Mouse (Mus musculus): ENCODE measurements around the gene Caprin1. TPM values are rescaled to one million over a fixed set of nuclear protein-coding genes. Genes with fewer than 3 reads are reported as not detected.

Gene Caprin1
- polyA plus RNA-seq (2015; fragmentation: Nextera tagmentation; extraction: Ambion mirVana), result 330 and 337 TPM in 2 replicates

GRCm38 (mm10) chr2:103797491-103798009, at the start of gene Caprin1:
Gene Caprin1, minus strand, starts transcription at chr2:103797649.
- H3K9ac ChIP-seq, result peak within 1 kb of the TSS; percentile 97
- H3K27ac ChIP-seq, result peak within 1 kb of the TSS; percentile 100
- peak within 1 kb of the TSS; percentile 66 for H3K4me2 ChIP-seq
- no peaks in the 10 kb centered on the region for H3K27me3 ChIP-seq
- peaks cover 13% of the 10 kb centered on the region for H3K36me3 ChIP-seq
- ATAC-seq (replicated peaks; ENCODE audit: low FRiP score), result peak; percentile 97
- H3K4me1 ChIP-seq, result peaks cover 30% of the 10 kb centered on the region
- peak within 1 kb of the TSS; percentile 97 for H3K4me3 ChIP-seq (replicated peaks)
- H3K9me3 ChIP-seq (replicated peaks), result no peaks in the 10 kb centered on the region
- WGBS, result under 1% methylated on average over 33 of the region's 33 CpGs

- Histone ChIP-seq H3K36me3 (no peaks in the 10 kb centered on the region), H3K4me1 (no peaks in the 10 kb centered on the region), H3K4me2 (no peak overlapping the region), H3K4me3 (replicated peaks) (no peak overlapping the region), H3K27me3 (no peaks in the 10 kb centered on the region), H3K27ac (no peak overlapping the region), H3K9me3 (replicated peaks) (no peaks in the 10 kb centered on the region), H3K9ac (no peak overlapping the region)
- WGBS, result 94% methylated on average over 1 of the region's 1 CpGs
- ATAC-seq (replicated peaks; ENCODE audit: low FRiP score), result no peak
Observed at GRCm38 (mm10) chr2:103846875-103847274, 49.4 kb upstream of the Caprin1 start.

DNA sequence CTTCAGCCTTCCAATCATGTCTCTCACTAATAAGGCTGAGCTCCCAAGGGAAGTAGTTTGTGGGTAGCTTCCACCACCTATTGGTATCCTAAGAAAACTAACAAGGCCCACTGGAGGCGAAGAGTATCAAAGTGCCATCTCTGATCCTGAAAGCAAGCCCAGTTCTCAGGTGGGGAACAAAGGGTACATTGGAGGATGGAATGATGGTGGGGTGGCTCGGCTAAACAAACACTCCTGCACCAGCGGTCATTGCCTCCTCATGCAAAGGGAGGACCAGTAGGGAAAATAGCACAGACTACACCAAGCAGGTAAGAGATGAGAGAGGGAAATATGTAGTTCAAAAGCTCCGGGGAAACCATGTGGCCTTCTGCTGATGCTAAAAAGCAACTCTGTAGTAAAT, 48.8 kb upstream of the Caprin1 start:
- Histone ChIP-seq H3K36me3 (no peaks in the 10 kb centered on the region), H3K9me3 (replicated peaks) (no peaks in the 10 kb centered on the region), H3K4me2 (no peak overlapping the region), H3K27ac (no peak overlapping the region), H3K27me3 (no peaks in the 10 kb centered on the region), H3K4me3 (replicated peaks) (no peak overlapping the region), H3K9ac (no peak overlapping the region), H3K4me1 (no peaks in the 10 kb centered on the region)
- ATAC-seq (replicated peaks; ENCODE audit: low FRiP score), result no peak
- WGBS, result 86% methylated on average over 4 of the region's 4 CpGs

DNA sequence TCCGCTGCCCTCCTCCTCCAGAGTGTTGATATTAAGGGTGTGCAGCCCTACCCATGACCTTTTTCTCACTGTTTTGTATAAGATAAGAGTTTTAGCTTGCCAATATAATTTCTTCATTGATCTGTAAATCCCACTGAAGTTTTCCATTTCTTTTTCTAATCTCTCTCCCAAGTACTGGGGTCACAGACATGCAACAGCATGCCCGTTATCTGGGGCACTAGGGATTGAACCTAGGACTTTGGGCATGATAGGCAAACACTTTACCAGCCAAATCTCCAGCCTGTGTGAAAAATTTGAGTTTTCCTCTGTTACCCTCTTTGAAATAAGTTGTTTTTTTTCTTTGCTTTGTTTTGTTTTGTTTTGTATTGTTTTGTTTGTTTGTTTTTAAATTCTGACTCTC, 46.6 kb upstream of the Caprin1 start:
- H3K4me2 ChIP-seq, result no peak overlapping the region
- no peak overlapping the region for H3K27ac ChIP-seq
- no peak for ATAC-seq (replicated peaks; ENCODE audit: low FRiP score)
- H3K9me3 ChIP-seq (replicated peaks), result no peaks in the 10 kb centered on the region
- WGBS, result 91% methylated on average over 2 of the region's 2 CpGs
- no peak overlapping the region for H3K4me3 ChIP-seq (replicated peaks)
- no peaks in the 10 kb centered on the region for H3K4me1 ChIP-seq
- H3K9ac ChIP-seq, result no peak overlapping the region
- no peaks in the 10 kb centered on the region for H3K36me3 ChIP-seq
- no peaks in the 10 kb centered on the region for H3K27me3 ChIP-seq

DNA sequence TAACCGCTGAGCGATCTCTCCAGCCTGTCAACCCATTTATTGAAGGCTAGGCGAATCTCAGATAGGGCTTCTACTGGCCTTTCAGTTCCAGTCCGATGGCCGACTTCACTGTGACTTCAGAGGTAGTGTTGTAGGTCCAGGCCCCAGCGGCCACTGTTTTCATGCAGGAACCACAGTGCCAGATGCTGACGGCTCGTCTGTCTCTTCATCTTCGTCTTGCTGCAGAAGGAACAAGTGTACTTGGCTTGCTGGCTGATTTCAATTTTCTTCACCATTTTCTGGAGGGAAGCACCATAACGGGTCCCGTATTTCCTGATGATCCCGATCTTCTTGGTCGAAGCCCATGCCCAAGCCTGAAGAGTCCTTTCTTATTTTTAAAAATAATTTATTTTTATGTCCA, 45.9 kb upstream of the Caprin1 start:
- no peak overlapping the region for H3K4me3 ChIP-seq (replicated peaks)

DNA sequence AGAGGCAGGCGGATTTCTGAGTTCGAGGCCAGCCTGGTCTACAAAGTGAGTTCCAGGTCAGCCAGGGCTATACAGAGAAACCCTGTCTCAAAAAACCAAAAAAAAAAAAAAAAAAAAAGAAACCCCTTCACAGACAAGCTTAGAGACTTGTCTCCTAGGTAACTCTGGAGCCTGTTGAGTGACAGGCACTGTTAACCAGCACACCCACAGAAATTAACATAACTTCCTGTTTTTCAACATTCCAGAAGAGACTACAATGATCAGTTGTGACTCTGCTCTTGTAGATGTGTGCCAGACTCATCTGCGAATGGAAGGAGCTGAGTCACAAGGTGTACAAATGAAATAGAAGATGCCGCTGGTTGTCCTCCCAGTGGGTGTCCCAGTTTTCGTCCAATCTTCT, 44.9 kb upstream of the Caprin1 start:
- ATAC-seq (replicated peaks; ENCODE audit: low FRiP score), result no peak
- no peak overlapping the region for H3K4me2 ChIP-seq
- H3K27ac ChIP-seq, result no peak overlapping the region
- H3K36me3 ChIP-seq, result no peaks in the 10 kb centered on the region
- no peaks in the 10 kb centered on the region for H3K9me3 ChIP-seq (replicated peaks)
- H3K4me3 ChIP-seq (replicated peaks), result no peak overlapping the region
- no peaks in the 10 kb centered on the region for H3K4me1 ChIP-seq
- no peak overlapping the region for H3K9ac ChIP-seq
- 89% methylated on average over 5 of the region's 5 CpGs for WGBS
- H3K27me3 ChIP-seq, result no peaks in the 10 kb centered on the region

More for the DNA sequence above, 45.9 kb upstream of the Caprin1 start:
- H3K9me3 ChIP-seq (replicated peaks), result no peaks in the 10 kb centered on the region
- WGBS, result 95% methylated on average over 13 of the region's 13 CpGs
- no peaks in the 10 kb centered on the region for H3K4me1 ChIP-seq
- H3K36me3 ChIP-seq, result no peaks in the 10 kb centered on the region
- no peak for ATAC-seq (replicated peaks; ENCODE audit: low FRiP score)
- no peaks in the 10 kb centered on the region for H3K27me3 ChIP-seq
- no peak overlapping the region for H3K9ac ChIP-seq
- H3K4me2 ChIP-seq, result no peak overlapping the region
- H3K27ac ChIP-seq, result no peak overlapping the region

DNA sequence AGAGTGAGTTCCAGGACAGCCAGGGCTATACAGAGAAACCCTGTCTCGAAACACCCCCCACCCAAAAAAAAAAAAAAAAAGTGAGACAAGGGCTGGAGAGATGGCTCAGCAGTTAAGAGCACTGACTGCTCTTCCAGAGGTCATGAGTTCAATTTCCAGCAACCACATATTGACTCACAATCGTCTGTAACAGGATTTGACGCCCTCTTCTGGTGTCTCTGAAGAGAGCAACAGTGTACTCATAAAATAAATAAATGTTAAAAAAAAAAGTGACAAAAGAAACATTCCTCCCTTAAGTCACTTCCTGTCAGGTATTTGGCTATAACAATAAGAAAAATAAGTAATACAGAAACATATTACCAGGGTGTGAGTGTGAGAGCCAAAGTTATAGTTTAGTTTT, 41.0 kb upstream of the Caprin1 start:
- no peak for ATAC-seq (replicated peaks; ENCODE audit: low FRiP score)

DNA sequence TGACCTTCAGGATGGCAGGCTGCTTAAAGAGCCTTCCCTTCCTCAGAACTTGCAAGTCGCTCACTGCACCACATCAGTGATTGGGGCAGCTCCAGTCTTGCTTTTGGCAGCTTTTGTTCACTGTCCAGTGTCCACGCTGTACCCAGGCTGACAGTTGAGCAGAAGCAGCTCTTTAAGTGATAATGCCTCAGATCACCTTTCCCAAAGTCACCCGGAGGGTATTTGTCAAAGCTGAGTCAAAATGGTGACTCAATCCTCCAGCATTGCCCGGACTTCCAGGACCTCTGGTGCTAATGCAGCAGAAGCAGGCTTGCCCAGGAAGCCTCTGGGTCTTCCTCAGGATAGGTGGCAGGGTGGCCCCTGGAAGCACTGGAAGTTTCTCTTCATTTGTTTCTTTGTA, 39.7 kb upstream of the Caprin1 start:
- no peak for ATAC-seq (replicated peaks; ENCODE audit: low FRiP score)
- Histone ChIP-seq H3K9ac (no peak overlapping the region), H3K9me3 (replicated peaks) (no peaks in the 10 kb centered on the region), H3K27me3 (no peaks in the 10 kb centered on the region), H3K4me2 (no peak overlapping the region), H3K4me1 (peaks cover 6% of the 10 kb centered on the region; the same call in 1 of the 2 replicates), H3K4me3 (replicated peaks) (no peak overlapping the region), H3K36me3 (no peaks in the 10 kb centered on the region), H3K27ac (no peak overlapping the region)
- WGBS, result 83% methylated on average over 4 of the region's 4 CpGs

More for the DNA sequence above, 41.0 kb upstream of the Caprin1 start:
- Histone ChIP-seq H3K4me2 (no peak overlapping the region), H3K4me3 (replicated peaks) (no peak overlapping the region), H3K9ac (no peak overlapping the region), H3K27me3 (no peaks in the 10 kb centered on the region), H3K4me1 (peaks cover 6% of the 10 kb centered on the region; the same call in 1 of the 2 replicates), H3K27ac (no peak overlapping the region), H3K36me3 (no peaks in the 10 kb centered on the region), H3K9me3 (replicated peaks) (no peaks in the 10 kb centered on the region)
- WGBS, result 75% methylated on average over 3 of the region's 3 CpGs

DNA sequence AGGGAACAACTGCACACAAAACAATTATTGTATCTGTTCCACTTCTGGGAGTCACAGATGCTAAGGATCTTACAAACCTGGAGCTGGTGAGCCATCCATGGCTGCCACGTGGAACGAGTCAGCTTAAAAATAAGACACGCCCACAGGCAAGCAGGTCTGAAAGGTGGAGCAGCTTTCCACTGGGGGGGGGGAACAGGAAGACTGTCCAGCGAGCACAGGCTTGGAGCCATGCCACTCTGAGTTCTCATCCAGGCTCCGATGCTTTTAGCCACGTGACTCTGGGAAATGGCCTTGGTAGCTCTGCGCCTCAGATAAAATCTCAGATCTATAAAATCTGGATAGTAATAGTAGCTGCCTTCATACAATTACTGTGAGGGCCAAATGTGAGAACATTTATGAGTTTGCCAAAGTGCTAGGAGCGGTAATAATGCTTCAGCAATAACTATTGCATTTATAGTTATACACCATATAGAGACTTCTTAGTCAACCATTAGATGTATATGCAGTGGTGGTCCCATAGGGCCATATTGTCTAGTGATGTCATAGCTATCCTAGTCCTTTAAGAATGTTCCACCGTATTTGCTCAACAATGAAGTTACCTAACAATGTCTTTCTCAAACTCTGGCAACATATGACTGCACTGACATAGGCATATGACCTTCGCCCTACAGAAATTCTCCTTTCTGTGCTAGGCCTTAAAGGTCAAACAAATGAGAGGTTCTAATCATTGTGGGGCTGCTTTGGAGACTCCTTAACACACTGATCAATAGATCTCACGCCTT, 38.4 kb upstream of the Caprin1 start:
- no peak overlapping the region for H3K4me3 ChIP-seq (replicated peaks)

GRCm38 (mm10) chr2:103833816-103834445, 36.5 kb upstream of the Caprin1 start:
- H3K9ac ChIP-seq, result no peak overlapping the region
- WGBS, result 74% methylated on average over 3 of the region's 3 CpGs
- ATAC-seq (replicated peaks; ENCODE audit: low FRiP score), result no peak

More for the DNA sequence above, 38.4 kb upstream of the Caprin1 start:
- 68% methylated on average over 11 of the region's 11 CpGs for whole genome bisulfite sequencing
- peaks cover 6% of the 10 kb centered on the region; the same call in 1 of the 2 replicates for H3K4me1 ChIP-seq
- H3K9ac ChIP-seq, result no peak overlapping the region
- no peak for ATAC-seq (replicated peaks; ENCODE audit: low FRiP score)
- H3K36me3 ChIP-seq, result no peaks in the 10 kb centered on the region
- H3K9me3 ChIP-seq (replicated peaks), result no peaks in the 10 kb centered on the region
- no peaks in the 10 kb centered on the region for H3K27me3 ChIP-seq
- H3K27ac ChIP-seq, result no peak overlapping the region
- no peak overlapping the region for H3K4me2 ChIP-seq

DNA sequence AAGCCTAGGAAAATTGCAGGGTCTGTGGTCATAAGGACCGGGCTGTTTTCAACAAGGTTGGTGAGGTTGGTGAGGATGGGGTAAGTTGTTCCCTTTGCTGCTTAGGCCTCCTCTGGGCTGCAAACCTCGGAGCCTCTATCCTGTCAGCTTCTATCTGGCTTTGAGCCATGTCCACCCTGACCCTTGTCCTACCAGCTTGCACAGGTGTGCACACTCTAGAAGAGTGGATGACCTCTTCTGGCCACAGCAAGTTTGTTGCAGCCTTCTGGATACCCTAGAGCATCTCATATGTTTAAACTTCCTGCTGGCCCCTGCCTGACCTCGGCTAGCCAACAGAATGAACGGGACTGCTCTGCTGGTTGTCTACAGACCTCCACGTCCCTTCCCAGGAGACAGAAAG, 35.5 kb upstream of the Caprin1 start:
- no peaks in the 10 kb centered on the region for H3K9me3 ChIP-seq (replicated peaks)
- no peak for ATAC-seq (replicated peaks; ENCODE audit: low FRiP score)
- no peaks in the 10 kb centered on the region for H3K36me3 ChIP-seq
- no peak overlapping the region for H3K9ac ChIP-seq
- H3K27me3 ChIP-seq, result no peaks in the 10 kb centered on the region
- H3K4me2 ChIP-seq, result no peak overlapping the region
- peaks cover 6% of the 10 kb centered on the region; the same call in 1 of the 2 replicates for H3K4me1 ChIP-seq
- no peak overlapping the region for H3K27ac ChIP-seq
- no peak overlapping the region for H3K4me3 ChIP-seq (replicated peaks)
- WGBS, result 43% methylated on average over 5 of the region's 5 CpGs

More at GRCm38 (mm10) chr2:103833816-103834445, 36.5 kb upstream of the Caprin1 start:
- Histone ChIP-seq H3K4me1 (peaks cover 6% of the 10 kb centered on the region; the same call in 1 of the 2 replicates), H3K4me2 (no peak overlapping the region), H3K36me3 (no peaks in the 10 kb centered on the region), H3K9me3 (replicated peaks) (no peaks in the 10 kb centered on the region), H3K4me3 (replicated peaks) (no peak overlapping the region), H3K27me3 (no peaks in the 10 kb centered on the region), H3K27ac (no peak overlapping the region)

- no peak overlapping the region for H3K27ac ChIP-seq
- no peaks in the 10 kb centered on the region for H3K27me3 ChIP-seq
- no peak overlapping the region for H3K4me3 ChIP-seq (replicated peaks)
- H3K4me1 ChIP-seq, result no peaks in the 10 kb centered on the region
- H3K9ac ChIP-seq, result no peak overlapping the region
- no peak overlapping the region for H3K4me2 ChIP-seq
- H3K36me3 ChIP-seq, result no peaks in the 10 kb centered on the region
- no peaks in the 10 kb centered on the region for H3K9me3 ChIP-seq (replicated peaks)
- ATAC-seq (replicated peaks; ENCODE audit: low FRiP score), result no peak
Observed at GRCm38 (mm10) chr2:103828900-103829299, 31.5 kb upstream of the Caprin1 start.
